Mouse (Mus musculus): Measurements from ENCODE around the gene Uevld.
"Not testable (repeated sequence)": the region's sequence is repeated elsewhere in the genome, so short reads cannot be mapped to it uniquely, and the experiment has no call there.

The Uevld gene

DNA sequence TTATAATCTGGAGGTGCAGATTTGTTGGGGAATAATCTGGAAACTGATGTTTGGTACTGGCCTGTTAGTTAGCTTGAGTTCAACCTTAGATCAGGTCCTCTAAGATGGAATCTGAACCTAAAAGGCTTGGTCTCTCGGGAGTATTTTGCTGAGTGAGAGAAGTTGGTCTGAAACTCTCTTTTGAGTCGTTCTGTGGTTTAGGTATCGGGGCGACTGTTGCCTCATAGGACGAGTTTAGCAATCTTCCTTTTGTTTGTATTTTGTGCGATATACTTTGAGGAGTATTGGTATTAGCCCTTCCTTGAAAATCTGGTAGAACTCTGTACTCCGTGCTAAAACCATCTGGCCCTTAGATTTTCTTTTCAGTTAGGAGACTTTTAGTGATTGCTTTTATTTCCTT lies 5.7 kb upstream of the Uevld start:
- DNase-seq, result no peak

GRCm38 (mm10) chr7:46962806-46963618 lies 4.7 kb upstream of the Uevld start:
- DNase-seq, result peak; percentile 86 to 91

DNA sequence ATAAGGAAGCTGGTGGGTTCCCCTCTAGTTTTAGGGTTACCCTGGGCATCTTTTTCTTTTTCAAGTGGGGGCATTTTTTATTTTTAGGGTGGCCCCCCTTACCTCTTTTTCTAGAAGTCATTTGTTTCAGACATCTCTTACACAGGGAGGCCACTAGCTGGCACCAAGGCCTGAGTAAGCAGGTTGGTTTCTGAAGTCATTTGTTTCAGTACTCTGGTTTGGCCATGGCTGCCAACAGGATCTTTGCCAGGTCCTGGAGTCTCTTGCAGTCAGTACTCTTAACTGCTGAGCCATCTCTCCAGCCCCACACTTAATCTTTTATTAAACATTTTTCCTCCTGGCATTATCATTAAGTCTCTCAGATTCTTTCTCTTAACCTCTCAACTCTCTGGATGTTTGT lies 3.8 kb upstream of the Uevld start:
- DNase-seq, result peak; percentile 67 to 76

- no peak for DNase-seq
These were observed 2.7 kb upstream of the Uevld start for GRCm38 (mm10) chr7:46960991-46961390.

- DNase-seq, result peak; percentile 14 to 23
These were observed 526 bp upstream of the Uevld start for GRCm38 (mm10) chr7:46958853-46959252.

- peak; percentile 49 to 71 for DNase-seq
These were observed 22.5 kb downstream of the Uevld start for GRCm38 (mm10) chr7:46935847-46936246.

DNA sequence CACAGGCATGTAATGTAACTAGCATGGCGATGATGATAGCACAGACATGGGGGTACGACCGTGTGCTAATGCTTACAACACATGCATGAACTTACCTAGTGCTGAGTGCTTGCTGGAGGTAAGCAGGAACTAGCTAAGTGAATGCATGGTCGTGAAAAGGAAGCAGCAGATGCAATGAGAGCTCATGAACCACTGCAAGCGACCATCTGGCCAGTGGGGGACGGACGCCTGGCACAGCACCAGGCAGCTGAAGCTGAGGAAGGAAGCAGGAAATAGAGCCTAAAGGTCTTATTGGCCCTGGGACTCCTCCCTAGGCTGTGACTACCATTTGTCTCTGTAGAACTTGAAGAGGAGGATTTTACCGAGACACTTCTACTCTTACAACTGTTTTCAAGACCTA lies 23.5 kb downstream of the Uevld start:
- DNase-seq, result peak; percentile 24 to 35

GRCm38 (mm10) chr7:46931370-46931769 lies 27.0 kb downstream of the Uevld start:
- DNase-seq, result no peak

DNA sequence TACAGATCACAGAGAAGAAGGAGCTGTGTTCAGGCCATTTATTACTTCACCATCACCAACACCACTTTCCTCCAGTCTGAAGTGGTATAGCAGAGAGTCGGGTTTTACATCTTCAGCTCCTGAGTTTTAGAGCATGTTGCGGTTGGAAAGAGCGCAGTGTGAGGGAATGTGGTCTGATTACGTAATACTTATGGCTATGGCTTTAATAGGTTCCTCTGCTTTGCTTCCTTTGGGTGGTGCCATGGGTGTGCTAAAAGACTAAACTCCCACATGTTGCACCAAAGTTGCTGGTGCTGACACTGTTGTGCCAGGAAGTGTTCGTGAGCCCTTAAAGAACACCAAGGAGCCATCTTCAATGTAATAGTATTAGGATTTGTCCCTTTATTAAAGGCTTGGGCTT lies 30.0 kb downstream of the Uevld start:
- DNase-seq, result no peak

DNA sequence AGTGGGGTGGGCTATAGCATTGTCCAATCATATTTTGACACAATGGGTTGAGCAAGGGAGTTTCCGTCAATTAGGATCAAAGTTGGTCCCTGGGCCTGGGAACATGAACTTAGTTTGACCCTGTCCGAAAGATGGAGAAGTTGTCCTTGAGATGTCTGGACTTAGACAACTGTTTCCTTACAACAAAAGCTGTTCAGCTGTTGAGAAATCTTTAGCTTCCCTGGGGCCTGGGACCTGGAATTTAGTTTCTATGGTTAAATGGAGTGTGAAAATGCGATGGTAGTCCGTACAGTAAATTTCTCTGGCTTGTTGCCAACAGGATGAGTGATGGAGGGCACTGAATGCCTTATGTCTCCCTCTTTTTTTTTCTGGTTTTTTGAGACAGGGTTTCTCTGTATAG lies 36.3 kb downstream of the Uevld start:
- peak in 1 of 2 experiments; percentile 16 for DNase-seq

DNA sequence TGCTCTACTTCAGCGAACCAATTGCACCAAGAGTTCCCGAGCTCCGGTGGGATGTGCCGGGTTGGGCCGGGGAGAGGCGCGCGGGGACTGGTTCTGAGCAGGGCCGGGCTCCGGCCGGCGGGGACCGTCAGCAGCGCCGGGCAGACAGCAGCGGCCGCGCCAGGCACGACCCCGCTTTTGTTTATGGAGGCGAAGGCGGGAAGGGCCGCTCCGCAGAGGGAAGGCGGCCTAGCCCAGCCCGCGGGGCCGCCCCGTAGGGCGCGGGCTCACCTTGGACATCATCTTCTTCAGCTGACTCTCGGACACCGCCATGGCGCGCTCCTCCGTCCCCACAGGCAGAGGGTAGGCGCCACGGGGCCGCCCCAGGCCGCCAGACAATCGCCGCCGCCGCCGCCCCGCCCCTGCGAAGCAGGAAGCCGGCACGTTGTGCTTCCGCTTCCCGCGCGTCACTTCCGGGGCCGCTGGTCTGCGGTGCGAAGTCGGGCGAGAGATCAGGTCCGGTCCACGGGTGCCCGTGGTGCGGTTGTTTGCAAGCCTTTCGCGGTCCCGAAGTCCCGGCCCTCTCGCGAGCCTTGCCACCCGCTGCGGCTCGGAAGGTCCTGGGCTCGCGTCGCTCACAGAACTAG lies 38.7 kb downstream of the Uevld start, which contains the start of gene Tsg101:
Tsg101 (minus strand) TSS at position 419 of the 626 bp plus-strand sequence.
- peak; percentile 96 to 97 for DNase-seq

GRCm38 (mm10) chr7:46918678-46919371 lies 39.5 kb downstream of the Uevld start:
- DNase-seq, result peak; percentile 9 to 10

DNA sequence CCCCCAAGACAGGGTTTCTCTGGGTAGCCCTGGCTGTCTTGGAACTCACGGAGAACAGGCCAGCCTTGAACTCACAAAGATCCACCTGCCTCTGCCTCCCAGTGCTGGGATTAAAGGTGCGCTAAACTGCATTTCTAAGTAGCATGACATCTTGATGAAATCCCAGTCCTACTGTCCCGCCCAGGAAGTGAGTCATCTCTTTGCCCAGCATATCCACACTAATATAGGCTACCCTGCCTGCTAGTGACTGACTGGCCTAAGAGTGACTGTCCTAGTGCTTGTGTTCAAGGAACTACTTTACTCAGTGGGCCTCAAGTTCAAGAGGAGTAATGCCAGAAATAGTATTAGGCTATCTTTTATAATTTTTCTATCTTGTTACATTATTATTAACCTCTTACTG lies 42.0 kb downstream of the Uevld start:
- no peak for DNase-seq

GRCm38 (mm10) chr7:46911250-46911649 lies 47.1 kb downstream of the Uevld start:
- no peak for DNase-seq

GRCm38 (mm10) chr7:46899343-46899742 lies 59.0 kb downstream of the Uevld start:
- DNase-seq, result no peak

- no peak for DNase-seq
These were observed 62.8 kb downstream of the Uevld start for GRCm38 (mm10) chr7:46895511-46895910.

DNA sequence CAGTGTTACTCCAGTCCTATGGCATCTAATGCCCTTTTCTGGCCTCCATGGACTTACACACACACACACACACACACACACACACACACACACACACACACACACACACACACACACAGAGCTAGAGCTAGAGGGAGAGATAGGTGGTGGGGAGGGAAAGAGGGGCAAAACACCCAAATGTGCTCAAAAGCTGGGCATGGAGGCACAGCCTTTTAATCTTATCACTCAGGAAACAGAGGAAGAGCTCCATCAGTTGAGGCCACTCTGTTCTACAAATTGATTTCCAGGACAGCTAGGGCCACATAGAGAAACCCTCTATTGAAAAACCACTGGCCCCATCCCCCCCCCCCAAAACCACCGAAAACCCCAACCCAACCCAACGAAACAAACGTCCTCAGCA lies 75.0 kb downstream of the Uevld start:
- DNase-seq, result no peak

DNA sequence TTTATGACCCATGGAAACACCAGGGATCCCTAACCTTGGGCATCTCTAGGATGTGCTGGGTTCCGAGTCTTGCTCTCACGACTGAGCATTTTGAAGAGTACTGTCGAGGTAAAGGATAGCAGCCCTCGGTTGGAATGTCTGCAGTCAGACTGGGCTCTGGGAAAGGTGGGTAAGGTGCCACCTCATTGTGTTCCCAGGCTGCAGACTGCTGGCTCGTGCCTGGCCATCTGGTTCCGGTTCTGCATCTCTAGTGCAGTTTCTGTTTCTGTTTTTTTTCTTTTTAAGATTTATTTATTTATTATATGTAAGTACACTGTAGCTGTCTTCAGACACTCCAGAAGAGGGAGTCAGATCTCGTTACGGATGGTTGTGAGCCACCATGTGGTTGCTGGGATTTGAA lies 76.4 kb downstream of the Uevld start:
- DNase-seq, result not testable (repeated sequence)

- no peak for DNase-seq
These were observed 77.3 kb downstream of the Uevld start for GRCm38 (mm10) chr7:46880992-46881391.

DNA sequence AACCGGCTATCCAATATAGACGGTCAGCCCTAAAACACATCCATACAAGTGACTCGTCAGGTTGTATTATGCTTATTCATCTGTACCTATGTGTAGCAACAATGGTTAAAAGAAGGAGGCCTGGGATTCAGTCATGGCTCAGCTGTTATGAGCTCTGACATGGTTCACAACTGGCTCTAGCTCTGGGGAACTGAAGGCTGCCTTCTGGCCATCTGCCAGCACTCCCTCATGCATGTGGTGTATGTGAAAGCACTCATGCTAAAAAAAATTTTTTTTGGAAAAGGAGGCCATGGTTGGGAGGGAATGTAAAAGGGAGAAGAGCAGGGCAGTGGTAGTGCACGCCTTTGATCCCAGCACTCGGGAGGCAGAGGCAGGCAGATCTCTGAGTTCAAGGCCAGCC lies 78.5 kb downstream of the Uevld start:
- peak; percentile 23 to 38 for DNase-seq

DNA sequence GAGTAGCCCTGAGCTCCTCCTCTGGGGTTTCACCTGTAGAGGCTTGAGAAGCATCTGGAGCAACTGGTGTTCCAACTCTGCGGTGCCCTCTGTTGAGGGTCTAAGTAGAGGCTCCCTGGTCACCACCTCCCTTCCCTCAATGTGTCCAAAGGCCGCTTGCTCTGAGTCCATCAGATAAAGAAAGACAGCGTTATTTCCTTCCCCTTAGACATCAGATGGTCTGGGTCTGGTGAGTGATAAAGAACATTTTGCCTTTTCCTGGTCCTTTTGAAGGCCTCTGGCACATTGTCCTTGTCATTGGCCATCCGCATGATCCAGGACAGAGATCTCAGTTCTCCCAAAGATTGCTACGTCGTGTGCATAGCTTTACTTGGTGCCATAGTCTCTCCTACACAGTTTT lies 81.1 kb downstream of the Uevld start:
- DNase-seq, result no peak

- no peak for DNase-seq
These were observed 81.5 kb downstream of the Uevld start for GRCm38 (mm10) chr7:46876841-46877240.
